8 mouse cellular contexts compared by ENCODE assay signal in the genomic region with DNA sequence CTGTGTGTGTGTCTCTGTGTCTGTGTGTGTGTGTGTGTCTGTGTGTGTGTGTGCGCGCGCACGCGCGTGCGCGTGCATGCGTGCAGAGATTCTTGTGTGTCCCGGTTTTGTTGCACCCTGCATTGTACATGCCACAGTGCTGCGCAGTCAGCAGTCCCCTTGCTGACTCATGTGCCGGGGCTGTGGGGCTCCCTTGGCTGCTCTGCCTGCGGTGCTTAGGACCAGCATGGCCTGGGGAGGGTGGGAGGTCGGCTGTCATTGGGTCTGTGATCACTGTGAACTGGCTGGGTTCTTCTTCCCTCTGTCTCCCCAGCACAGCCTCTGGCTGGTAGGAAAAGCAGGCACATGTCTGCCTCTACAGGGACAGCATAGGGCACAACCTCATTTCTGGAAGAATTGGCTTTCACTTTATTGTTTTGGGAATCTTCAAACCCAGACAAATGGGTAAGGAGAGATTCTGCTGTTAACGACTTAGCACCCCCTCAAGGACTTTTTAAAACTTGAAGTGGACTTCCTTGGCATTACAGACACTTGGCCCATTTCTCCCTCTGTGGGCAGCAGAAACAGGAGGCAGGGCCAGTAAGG. TPM values are rescaled to one million over a fixed set of nuclear protein-coding genes. Genes with fewer than 3 reads are reported as not detected.
DNase-seq lines count a peak whose midpoint lies in the region; ATAC-seq and TF ChIP-seq lines count a peak whose summit lies in the region.

No protein-coding gene starts in this region.

- no peak for TF ChIP-seq POLR2A in limb, embryonic 14.5 days (IDR thresholded peaks at IDR 0.05; ENCODE audit: borderline replicate concordance, extremely low read depth, insufficient read depth, insufficient read length)

- peak overlapping the region; percentile 25 for H3K4me3 ChIP-seq in embryonic facial prominence, embryonic 15.5 days (replicated peaks)
- H3K4me3 ChIP-seq in hindbrain, embryonic 12.5 days, result no peak overlapping the region
- H3K4me3 ChIP-seq in limb, embryonic 14.5 days (replicated peaks; ENCODE audit: low read length), result no peak overlapping the region; the same call in 1 of the 2 replicates
- no peak overlapping the region for H3K4me3 ChIP-seq in midbrain, embryonic 15.5 days

- peak overlapping the region; percentile 45 for H3K4me2 ChIP-seq in embryonic facial prominence, embryonic 15.5 days (replicated peaks)
- H3K4me2 ChIP-seq in hindbrain, embryonic 12.5 days (replicated peaks), result peak overlapping the region; percentile 30
- peak overlapping the region; percentile 28 for H3K4me2 ChIP-seq in limb, embryonic 14.5 days (replicated peaks; ENCODE audit: low read depth, low read length, severe bottlenecking)
- peak overlapping the region; percentile 33 for H3K4me2 ChIP-seq in midbrain, embryonic 15.5 days

- H3K9me3 ChIP-seq in embryonic facial prominence, embryonic 15.5 days (replicated peaks), result no peaks in the 10 kb centered on the region
- H3K9me3 ChIP-seq in hindbrain, embryonic 12.5 days (replicated peaks), result no peaks in the 10 kb centered on the region
- no peaks in the 10 kb centered on the region for H3K9me3 ChIP-seq in limb, embryonic 14.5 days (ENCODE audit: control insufficient read depth, low read length)
- no peaks in the 10 kb centered on the region for H3K9me3 ChIP-seq in midbrain, embryonic 15.5 days

- peak; percentile 31 for ATAC-seq in CD4-positive, CD25-positive, alpha-beta regulatory T cell, adult 4 months
- no peak for ATAC-seq in embryonic facial prominence, embryonic 15.5 days (ENCODE audit: insufficient number of reproducible peaks, low FRiP score, low TSS enrichment, low read depth)
- peak; percentile 62 for ATAC-seq in hindbrain, embryonic 12.5 days (ENCODE audit: low FRiP score)
- peak; percentile 28; the same call in 1 of the 2 replicates for ATAC-seq in limb, embryonic 14.5 days (ENCODE audit: low FRiP score, low read depth)
- peak; percentile 49; the same call in 1 of the 2 replicates for ATAC-seq in midbrain, embryonic 15.5 days (replicated peaks)

- peak; percentile 30 to 37 for DNase-seq in cerebellum, postnatal 25 days
- DNase-seq in cerebellum, postnatal 36 days, result no peak
- no peak for DNase-seq in limb, embryonic 14.5 days (ENCODE audit: low spot score)
- peak; percentile 63 to 75 for DNase-seq in thymus, postnatal 36 days

- no peak overlapping the region for H3K9ac ChIP-seq in embryonic facial prominence, embryonic 15.5 days
- H3K9ac ChIP-seq in hindbrain, embryonic 12.5 days, result peak overlapping the region; percentile 58; the same call in 1 of the 2 replicates
- no peak overlapping the region for H3K9ac ChIP-seq in limb, embryonic 14.5 days (ENCODE audit: low read depth, low read length, severe bottlenecking)
- H3K9ac ChIP-seq in midbrain, embryonic 15.5 days, result no peak overlapping the region

- H3K27ac ChIP-seq in embryonic facial prominence, embryonic 15.5 days (replicated peaks), result peak overlapping the region; percentile 84; the same call in 1 of the 2 replicates
- H3K27ac ChIP-seq in hindbrain, embryonic 12.5 days, result peak overlapping the region; percentile 85
- peak overlapping the region; percentile 68; the same call in 1 of the 2 replicates for H3K27ac ChIP-seq in limb, embryonic 14.5 days (replicated peaks; ENCODE audit: low read depth, low read length)
- no peak overlapping the region for H3K27ac ChIP-seq in midbrain, embryonic 15.5 days

- H3K36me3 ChIP-seq in embryonic facial prominence, embryonic 15.5 days, result no peaks in the 10 kb centered on the region
- no peaks in the 10 kb centered on the region for H3K36me3 ChIP-seq in hindbrain, embryonic 12.5 days
- no peaks in the 10 kb centered on the region for H3K36me3 ChIP-seq in limb, embryonic 14.5 days (ENCODE audit: control insufficient read depth, insufficient read depth, low read length)
- H3K36me3 ChIP-seq in midbrain, embryonic 15.5 days (replicated peaks), result no peaks in the 10 kb centered on the region

- H3K4me1 ChIP-seq in embryonic facial prominence, embryonic 15.5 days, result peaks cover 28% of the 10 kb centered on the region
- H3K4me1 ChIP-seq in hindbrain, embryonic 12.5 days, result peaks cover 63% of the 10 kb centered on the region
- peaks cover 28% of the 10 kb centered on the region for H3K4me1 ChIP-seq in limb, embryonic 14.5 days (ENCODE audit: control insufficient read depth, insufficient read depth, low read length)
- H3K4me1 ChIP-seq in midbrain, embryonic 15.5 days, result peaks cover 48% of the 10 kb centered on the region

- no peaks in the 10 kb centered on the region for H3K27me3 ChIP-seq in embryonic facial prominence, embryonic 15.5 days
- no peaks in the 10 kb centered on the region for H3K27me3 ChIP-seq in hindbrain, embryonic 12.5 days
- H3K27me3 ChIP-seq in limb, embryonic 14.5 days (ENCODE audit: control insufficient read depth, insufficient read depth, low read length), result no peaks in the 10 kb centered on the region
- H3K27me3 ChIP-seq in midbrain, embryonic 15.5 days (replicated peaks), result no peaks in the 10 kb centered on the region

- WGBS in embryonic facial prominence, embryonic 15.5 days, result 65% methylated on average over 15 of the region's 15 CpGs
- WGBS in hindbrain, embryonic 12.5 days, result 66% methylated on average over 15 of the region's 15 CpGs
- WGBS in limb, embryonic 14.5 days, result 63% methylated on average over 15 of the region's 15 CpGs
- WGBS in midbrain, embryonic 15.5 days, result 59% methylated on average over 15 of the region's 15 CpGs

RNA-seq across cellular contexts. Expression of a gene that starts 11.2 kb away (rescaled TPM):
- polyA plus RNA-seq in CD4-positive, CD25-positive, alpha-beta regulatory T cell, adult 4 months (2017; shearing (Covaris generic)), result 10 to 100 TPM; 21.5 to 23.6 TPM
- polyA plus RNA-seq in embryonic facial prominence, embryonic 15.5 days (2015; fragmentation: Nextera tagmentation; extraction: Ambion mirVana), result 7.2 and 7.9 TPM in 2 replicates
- polyA plus RNA-seq in hindbrain, embryonic 12.5 days (2016; fragmentation: Nextera tagmentation; extraction: Ambion mirVana), result 25.4 and 27.3 TPM in 2 replicates
- 6.0 and 7.5 TPM in 2 replicates for polyA plus RNA-seq in limb, embryonic 14.5 days (2012; rRNA removed)
- 9.6 and 11.0 TPM in 2 replicates for polyA plus RNA-seq in limb, embryonic 14.5 days (2014; fragmentation: Nextera tagmentation; extraction: Ambion mirVana)
- 22.3 and 25.3 TPM in 2 replicates for polyA plus RNA-seq in midbrain, embryonic 15.5 days (2015; fragmentation: Nextera tagmentation; extraction: Ambion mirVana)

Comparison
In these comparisons a context has a peak if more than half of its experiments do, and no peak if none do; other contexts are left out.
1. DNase-seq: peak in cerebellum, postnatal 25 days (2 of 2) and thymus, postnatal 36 days (2 of 2); none in cerebellum, postnatal 36 days (0 of 2) and limb, embryonic 14.5 days (single experiment).
2. Peak in every context shown above with its lines, with median percentiles within 50 percentile points of each other: H3K4me2 ChIP-seq.